ENCODE assay signal across 8 mouse cellular contexts in the genomic region with DNA sequence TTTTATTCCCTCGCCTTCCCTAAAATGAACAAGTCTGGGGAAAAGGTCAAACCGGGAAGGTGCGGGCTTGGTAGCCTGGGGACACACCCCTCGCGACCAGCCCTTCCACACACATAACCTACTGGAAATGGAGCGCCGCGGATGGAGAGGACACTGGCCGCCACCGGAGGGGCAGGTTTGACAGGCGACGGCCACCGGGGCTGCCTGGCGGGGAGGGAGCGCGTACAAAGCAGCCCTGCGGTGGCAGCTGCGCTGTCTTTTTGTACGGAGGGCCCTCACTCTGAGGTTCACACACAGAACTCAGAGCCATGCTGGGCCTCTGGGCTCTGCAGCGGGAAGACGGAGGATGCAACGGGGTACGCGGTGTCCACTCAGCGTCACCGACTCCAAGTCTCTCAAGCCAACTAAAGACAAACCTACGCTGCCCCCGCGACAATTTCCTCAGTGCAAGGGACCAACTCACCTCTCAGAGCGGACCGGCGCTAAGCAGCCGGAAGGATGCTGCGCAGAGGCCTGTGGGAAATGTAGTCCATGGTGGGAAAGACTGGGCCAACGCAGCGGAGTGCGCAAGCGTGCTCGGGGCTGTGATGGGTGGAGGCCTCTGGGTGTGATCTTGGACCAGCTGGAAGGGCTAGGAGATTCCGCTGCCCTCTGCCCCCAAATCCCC. TPM values are rescaled to one million over a fixed set of nuclear protein-coding genes. Genes with fewer than 3 reads are reported as not detected.
DNase-seq lines count a peak whose midpoint lies in the region; ATAC-seq lines count a peak whose summit lies in the region.

A gene (minus strand): TSS at position 499 of the 667 bp plus-strand sequence.

- peak; percentile 99 for ATAC-seq in hindbrain, embryonic 12.5 days (ENCODE audit: low FRiP score)

- peak within 1 kb of the TSS; percentile 87 for H3K9ac ChIP-seq in hindbrain, embryonic 12.5 days

- H3K9me3 ChIP-seq in hindbrain, embryonic 12.5 days (replicated peaks) = no peaks in the 10 kb centered on the region

- peaks cover 12% of the 10 kb centered on the region for H3K4me1 ChIP-seq in hindbrain, embryonic 12.5 days

- H3K4me3 ChIP-seq in hindbrain, embryonic 12.5 days = peak within 1 kb of the TSS; percentile 77

- H3K27ac ChIP-seq in hindbrain, embryonic 12.5 days = peak within 1 kb of the TSS; percentile 93

- peaks cover 10% of the 10 kb centered on the region for H3K36me3 ChIP-seq in hindbrain, embryonic 12.5 days

- under 1% methylated on average over 40 of the region's 40 CpGs for WGBS in hindbrain, embryonic 12.5 days

- peak within 1 kb of the TSS; percentile 76 for H3K4me2 ChIP-seq in hindbrain, embryonic 12.5 days (replicated peaks)

- DNase-seq in MN1 (ENCODE audit: low spot score) = peak; percentile 90
- peak; percentile 90 for DNase-seq in cerebellum, adult 9-10 months
- peak; percentile 87 to 95 for DNase-seq in frontal cortex, adult 2 months (ENCODE audit: extremely low spot score in 1 of 2, low spot score in 1 of 2)
- DNase-seq in layer of hippocampus, postnatal 14 days (ENCODE audit: low spot score in 2 of 2) = peak; percentile 87 to 93
- peak; percentile 89 for DNase-seq in lung, postnatal 14 days
- peak; percentile 81 for DNase-seq in retina, adult 2 months (ENCODE audit: low read depth, low spot score)
- peak; percentile 90 to 91 for DNase-seq in thymus, postnatal 36 days

- no peaks in the 10 kb centered on the region for H3K27me3 ChIP-seq in hindbrain, embryonic 12.5 days

RNA-seq across cellular contexts. Expression of the gene that starts here (rescaled TPM):
- polyA plus RNA-seq in frontal cortex, adult 2 months (2012; rRNA removed) = 10.5 TPM in 2 replicates
- polyA plus RNA-seq in hindbrain, embryonic 12.5 days (2016; fragmentation: Nextera tagmentation; extraction: Ambion mirVana) = 7.1 and 7.2 TPM in 2 replicates
- total RNA-seq in layer of hippocampus, postnatal 14 days (2021) = 1 to 10 TPM; 7.4 to 8.9 TPM

Comparison
In these comparisons a context has a peak if more than half of its experiments do, and no peak if none do; other contexts are left out.
1. Peak in every context shown above with its lines: DNase-seq, ATAC-seq, H3K4me3 ChIP-seq and H3K27ac ChIP-seq.